Mouse (Mus musculus) gastrocnemius, adult 2 months (tissue): ENCODE data around the gene Magea3. TPM values are rescaled to one million over a fixed set of nuclear protein-coding genes. Genes with fewer than 3 reads are reported as not detected.
"Not testable (repeated sequence)": the region's sequence is repeated elsewhere in the genome, so short reads cannot be mapped to it uniquely, and the experiment has no call there.

Experiments
- DNase-seq: peaks from one replicate; pipeline ENCODE4 v3.0.0; 2022
- H3K27ac ChIP-seq: fragments of 200-600 bp; 2 replicates; pipeline ENCODE4 v1.8.1; 2022; ENCODE audit warnings: mild to moderate bottlenecking
- H3K4me3 ChIP-seq: fragments of 200-600 bp; 2 replicates; pipeline ENCODE4 v1.8.1; 2022; ENCODE audit warnings: mild to moderate bottlenecking, moderate library complexity
- intact Hi-C: fragments of 180-260 bp; cut with DNase I; formaldehyde crosslinking; loops from one replicate; pipeline ENCODE4 v1.15.1; 2025
- long read RNA-seq, 2 experiments: library from polyadenylated mRNA; stranded (forward); transcript quantifications; one replicate each; pipeline ENCODE4 v2.0.0; 2021
- total RNA-seq, 2 experiments: library from RNA; stranded (reverse); gene quantifications; 2 replicates each; pipeline ENCODE4 v1.2.3; 2021

The Magea3 gene
- not detected for total RNA-seq
- long read RNA-seq, experiment 1 = 0 reads
- long read RNA-seq, experiment 2 = 0 reads

- H3K27ac ChIP-seq, intact Hi-C loops, H3K4me3 ChIP-seq, DNase-seq: not testable (repeated sequence)
Measured at GRCm38 (mm10) chrX:154949405-154949804, at the start of gene Magea3. Gene Magea3 (minus strand): TSS chrX:154949505.

DNA sequence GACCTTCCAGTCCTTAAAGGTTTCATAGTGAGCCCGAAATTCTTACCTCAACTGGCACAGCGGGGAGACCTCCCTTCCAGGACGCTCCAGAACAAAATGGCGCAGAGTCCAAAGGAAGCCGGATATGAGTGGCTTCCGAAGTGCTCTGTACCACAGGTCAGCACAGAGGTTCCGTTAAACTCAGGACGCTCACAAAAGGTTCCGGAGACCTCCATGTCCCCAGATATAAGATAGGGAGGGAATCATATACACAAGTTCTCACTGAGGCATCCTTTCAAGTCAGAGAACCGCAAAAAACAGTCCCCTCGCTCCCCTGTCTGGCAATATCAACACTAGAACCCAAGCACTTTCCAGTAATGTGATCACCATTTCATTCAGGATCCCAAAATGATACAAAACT, 46.4 kb upstream of the Magea3 start, which contains the start of gene Magea8:
TSS of gene Magea8 (minus strand) at position 101 of the 400 bp plus-strand sequence.
- H3K27ac ChIP-seq, intact Hi-C loops, DNase-seq: not testable (repeated sequence)

GRCm38 (mm10) chrX:154935887-154936286, 13.4 kb downstream of the Magea3 start, which contains the start of gene Magea6:
Gene Magea6 (minus strand): TSS chrX:154935987.
- H3K4me3 ChIP-seq, H3K27ac ChIP-seq, intact Hi-C loops, DNase-seq: not testable (repeated sequence)

More for the DNA sequence above, 46.4 kb upstream of the Magea3 start, which contains the start of gene Magea8:
- not testable (repeated sequence) for H3K4me3 ChIP-seq

Other genes with a start within 250 kb of the Magea3 start
- gene Cldn34b1, start 59.2 kb downstream of the Magea3 start, total RNA-seq = not detected
- gene Magea6, start 13.5 kb downstream of the Magea3 start, total RNA-seq = not detected
- not detected for gene Magea8, start 46.3 kb upstream of the Magea3 start, total RNA-seq
- gene Magea5, start 113.6 kb upstream of the Magea3 start, total RNA-seq = not detected
- not detected for gene Magea1, start 140.3 kb upstream of the Magea3 start, total RNA-seq
- not detected for gene Magea2, start 144.2 kb upstream of the Magea3 start, total RNA-seq
- not detected for gene Cldn34b2, start 178.9 kb upstream of the Magea3 start, total RNA-seq